11 mouse cellular contexts compared by ENCODE assay signal in genomic region chr3:121724553-121724952, GRCm38 (mm10). TPM values are rescaled to one million over a fixed set of nuclear protein-coding genes. Genes with fewer than 3 reads are reported as not detected.
DNase-seq lines count a peak whose midpoint lies in the region; ATAC-seq lines count a peak whose summit lies in the region.
"Had no signal": no experiment of that assay in that cellular context is flagged by ENCODE, and none has a peak within 500 bp of the region (broad histone marks: within the 10 kb centered on the region; RNA-seq: fewer than 3 reads in every experiment).

No protein-coding gene starts in this region.

- H3K4me1 ChIP-seq in kidney, embryonic 16.5 days (ENCODE audit: insufficient read depth, low read length): peaks cover 24% of the 10 kb centered on the region
- H3K4me1 ChIP-seq in embryonic facial prominence, embryonic 14.5 days (ENCODE audit: control insufficient read depth, insufficient read depth, low read length): peaks cover 9% of the 10 kb centered on the region; the same call in 1 of the 2 replicates
- peaks cover 34% of the 10 kb centered on the region for H3K4me1 ChIP-seq in hindbrain, embryonic 15.5 days (replicated peaks)
- peaks cover 34% of the 10 kb centered on the region for H3K4me1 ChIP-seq in neural tube, embryonic 13.5 days (replicated peaks)

- peak overlapping the region; percentile 84 for H3K4me2 ChIP-seq in kidney, embryonic 16.5 days (replicated peaks; ENCODE audit: low read depth, low read length)
- peak overlapping the region; percentile 83 for H3K4me2 ChIP-seq in embryonic facial prominence, embryonic 14.5 days (ENCODE audit: low read depth, low read length)
- peak overlapping the region; percentile 85 for H3K4me2 ChIP-seq in hindbrain, embryonic 15.5 days
- peak overlapping the region; percentile 82 for H3K4me2 ChIP-seq in neural tube, embryonic 13.5 days

- no peak overlapping the region for H3K27ac ChIP-seq in kidney, embryonic 16.5 days (ENCODE audit: low read length)
- no peak overlapping the region for H3K27ac ChIP-seq in embryonic facial prominence, embryonic 14.5 days (replicated peaks; ENCODE audit: low read depth, low read length)
- no peak overlapping the region for H3K27ac ChIP-seq in hindbrain, embryonic 15.5 days (replicated peaks)
- no peak overlapping the region for H3K27ac ChIP-seq in neural tube, embryonic 13.5 days (replicated peaks)

- no peak for ATAC-seq in kidney, embryonic 16.5 days (ENCODE audit: low FRiP score, low TSS enrichment)
- no peak for ATAC-seq in embryonic facial prominence, embryonic 14.5 days (ENCODE audit: low read depth)
- ATAC-seq in hindbrain, embryonic 15.5 days (ENCODE audit: low FRiP score, low read depth): no peak
- ATAC-seq in neural tube, embryonic 13.5 days (ENCODE audit: low read depth): no peak

- 21% methylated on average over 12 of the region's 12 CpGs for WGBS in kidney, embryonic 16.5 days
- 19% methylated on average over 12 of the region's 12 CpGs for WGBS in embryonic facial prominence, embryonic 14.5 days
- 37% methylated on average over 12 of the region's 12 CpGs for WGBS in hindbrain, embryonic 15.5 days
- 31% methylated on average over 12 of the region's 12 CpGs for WGBS in neural tube, embryonic 13.5 days

- H3K9me3 ChIP-seq in kidney, embryonic 16.5 days (ENCODE audit: low read length): no peaks in the 10 kb centered on the region
- H3K9me3 ChIP-seq in embryonic facial prominence, embryonic 14.5 days (ENCODE audit: control insufficient read depth, low read length): no peaks in the 10 kb centered on the region
- H3K9me3 ChIP-seq in hindbrain, embryonic 15.5 days: no peaks in the 10 kb centered on the region
- no peaks in the 10 kb centered on the region for H3K9me3 ChIP-seq in neural tube, embryonic 13.5 days

- H3K27me3 ChIP-seq in kidney, embryonic 16.5 days (ENCODE audit: insufficient read depth, low read length): no peaks in the 10 kb centered on the region
- peaks cover 9% of the 10 kb centered on the region; the same call in 1 of the 2 replicates for H3K27me3 ChIP-seq in embryonic facial prominence, embryonic 14.5 days (replicated peaks; ENCODE audit: control insufficient read depth, insufficient read depth, low read length)
- no peaks in the 10 kb centered on the region for H3K27me3 ChIP-seq in hindbrain, embryonic 15.5 days
- peaks cover 18% of the 10 kb centered on the region; the same call in 1 of the 2 replicates for H3K27me3 ChIP-seq in neural tube, embryonic 13.5 days

- peak overlapping the region; percentile 76; the same call in 1 of the 2 replicates for H3K9ac ChIP-seq in kidney, embryonic 16.5 days (replicated peaks; ENCODE audit: low read length)
- peak overlapping the region; percentile 66; the same call in 1 of the 2 replicates for H3K9ac ChIP-seq in embryonic facial prominence, embryonic 14.5 days (ENCODE audit: low read depth, low read length)
- H3K9ac ChIP-seq in hindbrain, embryonic 15.5 days: peak overlapping the region; percentile 61
- H3K9ac ChIP-seq in neural tube, embryonic 13.5 days: peak overlapping the region; percentile 68

- H3K36me3 ChIP-seq in kidney, embryonic 16.5 days (ENCODE audit: insufficient read depth, low read length): peaks cover 3% of the 10 kb centered on the region; the same call in 1 of the 2 replicates
- no peaks in the 10 kb centered on the region for H3K36me3 ChIP-seq in embryonic facial prominence, embryonic 14.5 days (ENCODE audit: control insufficient read depth, insufficient read depth, low read length)
- H3K36me3 ChIP-seq in hindbrain, embryonic 15.5 days: no peaks in the 10 kb centered on the region
- H3K36me3 ChIP-seq in neural tube, embryonic 13.5 days: no peaks in the 10 kb centered on the region
- H3K36me3 ChIP-seq: G1E had no signal

- DNase-seq in kidney, postnatal 4 days: no peak
- no peak for DNase-seq in embryonic facial prominence, embryonic 14.5 days (ENCODE audit: low spot score)
- DNase-seq in adrenal gland, postnatal 4 days (ENCODE audit: low spot score in 2 of 2): no peak
- DNase-seq in urinary bladder, adult 2 months (ENCODE audit: low spot score): no peak
- DNase-seq in ovary, postnatal 10 days (ENCODE audit: low spot score): no peak
- DNase-seq: thymus, postnatal 4 days had no signal

- H3K4me3 ChIP-seq in kidney, embryonic 16.5 days (ENCODE audit: low read length): peak overlapping the region; percentile 73
- H3K4me3 ChIP-seq in embryonic facial prominence, embryonic 14.5 days (ENCODE audit: low read depth, low read length): peak overlapping the region; percentile 74
- peak overlapping the region; percentile 73 for H3K4me3 ChIP-seq in hindbrain, embryonic 15.5 days
- peak overlapping the region; percentile 62 for H3K4me3 ChIP-seq in neural tube, embryonic 13.5 days

RNA-seq across cellular contexts. Expression of gene F3, which starts 1.2 kb away (rescaled TPM):
- 18.8 and 20.0 TPM in 2 replicates for polyA plus RNA-seq in kidney, embryonic 16.5 days (2015; fragmentation: Nextera tagmentation; extraction: Ambion mirVana)
- polyA plus RNA-seq in embryonic facial prominence, embryonic 14.5 days (2014; fragmentation: Nextera tagmentation; extraction: Ambion mirVana): 22.3 and 25.7 TPM in 2 replicates
- polyA plus RNA-seq in hindbrain, embryonic 15.5 days (2015; fragmentation: Nextera tagmentation; extraction: Ambion mirVana): 8.2 and 8.4 TPM in 2 replicates
- polyA plus RNA-seq in neural tube, embryonic 13.5 days (2015; fragmentation: Nextera tagmentation; extraction: Ambion mirVana): 4.4 and 4.5 TPM in 2 replicates
- total RNA-seq in adrenal gland, postnatal 4 days (2021): 1 to 10 TPM; 5.8 to 8.3 TPM
- polyA plus RNA-seq in urinary bladder, adult 2 months (2012; rRNA removed): 71.6 and 95.8 TPM in 2 replicates
- total RNA-seq: G1E had no signal
- polyA plus RNA-seq: G1E had no signal

RNA-seq across cellular contexts. Expression of gene 4930432M17Rik, which starts 54.0 kb away (rescaled TPM):
- polyA plus RNA-seq in kidney, embryonic 16.5 days (2015; fragmentation: Nextera tagmentation; extraction: Ambion mirVana): not detected in 2 replicates
- polyA plus RNA-seq in embryonic facial prominence, embryonic 14.5 days (2014; fragmentation: Nextera tagmentation; extraction: Ambion mirVana): not detected in 2 replicates
- not detected in 2 replicates for polyA plus RNA-seq in hindbrain, embryonic 15.5 days (2015; fragmentation: Nextera tagmentation; extraction: Ambion mirVana)
- not detected in 2 replicates for polyA plus RNA-seq in neural tube, embryonic 13.5 days (2015; fragmentation: Nextera tagmentation; extraction: Ambion mirVana)
- total RNA-seq in adrenal gland, postnatal 4 days (2021): not detected
- polyA plus RNA-seq in urinary bladder, adult 2 months (2012; rRNA removed): not detected in 2 replicates
- total RNA-seq: liver, adult 2 months had no signal
- polyA plus RNA-seq: G1E; liver, adult 2 months had no signal
